In the genomic region with DNA sequence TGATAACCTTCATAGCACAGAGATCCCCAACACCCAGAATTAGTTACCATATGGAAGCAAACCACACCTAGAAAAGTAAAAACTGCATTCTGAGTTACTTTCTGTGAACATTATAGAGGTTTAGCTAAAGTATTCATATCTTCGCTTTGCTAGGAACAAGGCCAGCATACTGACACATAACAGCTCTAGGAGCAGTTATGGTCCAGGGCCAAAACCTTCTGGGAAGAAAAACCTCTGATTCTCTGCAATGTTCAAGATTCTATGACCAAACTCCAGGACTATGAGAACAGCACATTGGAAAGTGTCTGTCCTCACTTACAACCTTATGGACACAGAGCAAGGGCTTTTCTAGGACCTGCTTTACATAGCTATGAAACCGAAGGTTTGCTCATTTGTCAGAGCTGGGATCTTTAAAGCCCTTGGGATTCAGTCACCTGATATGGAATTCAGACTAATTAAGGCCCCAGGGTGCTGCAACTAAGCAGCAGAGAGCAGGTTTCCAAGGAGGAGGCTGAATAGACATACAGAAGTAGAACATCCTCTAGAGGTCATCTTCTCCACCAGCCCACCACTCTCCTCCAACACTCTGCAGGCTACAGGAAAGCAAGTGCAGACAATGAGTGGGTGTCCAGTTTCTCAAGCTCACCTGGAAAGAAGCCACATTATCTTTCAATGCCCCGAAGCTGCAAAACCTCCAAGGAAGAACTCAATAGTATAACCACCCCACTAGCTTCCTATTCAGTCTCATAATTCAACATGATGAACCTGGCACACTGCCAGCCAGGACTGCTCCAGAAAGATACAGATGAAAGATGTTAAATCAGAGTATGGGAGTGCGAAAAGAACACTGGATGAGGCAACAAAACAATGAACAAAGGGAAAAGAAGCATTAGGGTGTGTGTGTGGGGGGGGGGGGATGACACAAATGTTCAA, we compare ENCODE assay signal across 8 mouse cellular contexts. TPM values are rescaled to one million over a fixed set of nuclear protein-coding genes. Genes with fewer than 3 reads are reported as not detected.
DNase-seq lines count a peak whose midpoint lies in the region; ATAC-seq and TF ChIP-seq lines count a peak whose summit lies in the region.
"Had no signal": no experiment of that assay in that cellular context is flagged by ENCODE, and none has a peak within 500 bp of the region (broad histone marks: within the 10 kb centered on the region; RNA-seq: fewer than 3 reads in every experiment).

No protein-coding gene starts in this region.

- no peaks in the 10 kb centered on the region for H3K9me3 ChIP-seq in kidney, embryonic 15.5 days (replicated peaks)
- H3K9me3 ChIP-seq: forebrain, embryonic 13.5 days had no signal

- H3K4me2 ChIP-seq in kidney, embryonic 15.5 days = no peak overlapping the region
- H3K4me2 ChIP-seq: forebrain, embryonic 13.5 days had no signal

- ATAC-seq in kidney, embryonic 15.5 days (replicated peaks; ENCODE audit: low FRiP score) = no peak
- ATAC-seq: forebrain, embryonic 13.5 days had no signal

- no peak for TF ChIP-seq POLR2A in kidney, adult 2 months (IDR thresholded peaks at IDR 0.05; ENCODE audit: low read depth, low read length)

- H3K9ac ChIP-seq in kidney, embryonic 15.5 days = no peak overlapping the region
- H3K9ac ChIP-seq: forebrain, embryonic 13.5 days had no signal

- H3K36me3 ChIP-seq in kidney, adult 2 months (ENCODE audit: control insufficient read depth, insufficient read depth, low read length) = no peaks in the 10 kb centered on the region
- no peaks in the 10 kb centered on the region for H3K36me3 ChIP-seq in kidney, embryonic 15.5 days

- H3K27me3 ChIP-seq in kidney, adult 2 months (replicated peaks; ENCODE audit: control insufficient read depth, insufficient read depth, low read length) = no peaks in the 10 kb centered on the region
- H3K27me3 ChIP-seq in kidney, embryonic 15.5 days = no peaks in the 10 kb centered on the region
- H3K27me3 ChIP-seq: forebrain, embryonic 13.5 days had no signal

- 57% methylated on average over 4 of the region's 4 CpGs for WGBS in kidney, adult 2 months
- WGBS in kidney, embryonic 15.5 days = 61% methylated on average over 4 of the region's 4 CpGs

- H3K27ac ChIP-seq in kidney, adult 2 months (ENCODE audit: insufficient read depth, low read depth, low read length) = no peak overlapping the region
- H3K27ac ChIP-seq in kidney, embryonic 15.5 days = no peak overlapping the region
- H3K27ac ChIP-seq: forebrain, embryonic 13.5 days had no signal

- H3K4me1 ChIP-seq in kidney, adult 2 months (ENCODE audit: control insufficient read depth, insufficient read depth, low read length) = peaks cover 9% of the 10 kb centered on the region
- H3K4me1 ChIP-seq in kidney, embryonic 15.5 days = peaks cover 16% of the 10 kb centered on the region; the same call in 1 of the 2 replicates

- H3K4me3 ChIP-seq in kidney, adult 2 months (ENCODE audit: insufficient read depth, low read depth, low read length) = no peak overlapping the region
- H3K4me3 ChIP-seq in kidney, embryonic 15.5 days (replicated peaks) = no peak overlapping the region
- H3K4me3 ChIP-seq: forebrain, embryonic 13.5 days had no signal

- DNase-seq in kidney, adult 2 months = peak; percentile 52
- DNase-seq in retina, postnatal 1 day = peak; percentile 56
- DNase-seq in retina, embryonic 14.5 days (ENCODE audit: low spot score) = no peak
- peak; percentile 27 for DNase-seq in cerebellum, adult 11-12 months
- DNase-seq in right cerebral cortex, postnatal 4 days = peak; percentile 28
- DNase-seq in spleen, adult 18-20 months = no peak

- TF ChIP-seq CTCF in kidney, adult 2 months (conservative IDR thresholded peaks at IDR 0.05; ENCODE audit: insufficient read depth, insufficient read length, low read depth, low read length) = no peak

RNA-seq across cellular contexts. Expression of a gene that starts 32.9 kb away (rescaled TPM):
- 11.3 and 13.0 TPM in 2 replicates for polyA plus RNA-seq in kidney, adult 2 months (2012; rRNA removed)
- polyA plus RNA-seq in kidney, embryonic 15.5 days (2015; fragmentation: Nextera tagmentation; extraction: Ambion mirVana) = 13.5 and 14.4 TPM in 2 replicates

RNA-seq across cellular contexts. Expression of a gene that starts 33.5 kb away (rescaled TPM):
- 0.05 and 0.08 TPM in 2 replicates for polyA plus RNA-seq in kidney, adult 2 months (2012; rRNA removed)
- 2.7 and 3.1 TPM in 2 replicates for polyA plus RNA-seq in kidney, embryonic 15.5 days (2015; fragmentation: Nextera tagmentation; extraction: Ambion mirVana)

Comparison
In these comparisons a context has a peak if more than half of its experiments do, and no peak if none do; other contexts are left out.
1. DNase-seq: peak in kidney, adult 2 months (single experiment), retina, postnatal 1 day (single experiment), cerebellum, adult 11-12 months (single experiment) and right cerebral cortex, postnatal 4 days (single experiment); none in retina, embryonic 14.5 days (single experiment) and spleen, adult 18-20 months (0 of 2).